Mouse (Mus musculus) lung, postnatal 14 days (tissue): ENCODE data around the gene Mrpl19.

ENCODE experiments used
- DNase-seq: peaks from one replicate; pipeline ENCODE4 v3.0.0; 2021

Mrpl19 gene

DNA sequence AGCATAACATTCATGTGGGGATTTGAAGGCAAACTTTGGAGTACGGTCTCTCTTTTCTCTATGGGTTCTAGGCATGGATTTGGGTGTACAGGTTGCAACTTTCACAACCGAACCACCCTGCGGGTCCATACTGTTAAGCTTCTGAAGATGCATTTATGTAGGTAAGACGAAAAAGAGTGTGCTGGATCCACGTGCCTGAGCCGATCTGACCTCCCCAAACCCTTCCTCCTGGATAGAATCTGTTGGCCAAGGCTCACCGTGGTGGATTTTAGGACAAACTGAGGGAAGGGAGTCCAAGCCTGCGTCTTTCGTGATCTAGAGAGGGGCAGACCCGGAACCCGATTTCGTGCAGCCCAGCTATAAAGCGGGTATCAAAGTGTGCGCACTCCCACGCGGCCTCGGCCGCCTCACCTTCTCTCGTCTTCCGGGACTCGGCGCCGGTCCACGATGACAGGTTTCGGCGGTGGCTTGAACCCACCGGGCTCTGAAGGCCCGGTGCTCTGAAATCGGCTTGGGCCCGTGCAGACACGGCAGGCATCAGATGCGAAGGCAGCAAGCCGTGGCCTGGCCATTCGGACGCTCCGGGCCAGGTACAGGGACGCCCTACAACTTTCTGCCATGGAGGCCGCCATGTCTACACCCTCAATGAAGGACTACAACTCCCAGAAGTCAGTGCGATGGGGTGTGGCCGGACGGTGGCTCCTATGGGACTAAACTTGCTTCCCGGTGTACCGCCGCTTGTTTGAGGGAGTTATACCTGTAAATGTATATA, at the start of gene Mrpl19:
Gene Mrpl19 (minus strand): TSS at position 663 of the 772 bp plus-strand sequence.
- DNase-seq: peak; percentile 92

DNA sequence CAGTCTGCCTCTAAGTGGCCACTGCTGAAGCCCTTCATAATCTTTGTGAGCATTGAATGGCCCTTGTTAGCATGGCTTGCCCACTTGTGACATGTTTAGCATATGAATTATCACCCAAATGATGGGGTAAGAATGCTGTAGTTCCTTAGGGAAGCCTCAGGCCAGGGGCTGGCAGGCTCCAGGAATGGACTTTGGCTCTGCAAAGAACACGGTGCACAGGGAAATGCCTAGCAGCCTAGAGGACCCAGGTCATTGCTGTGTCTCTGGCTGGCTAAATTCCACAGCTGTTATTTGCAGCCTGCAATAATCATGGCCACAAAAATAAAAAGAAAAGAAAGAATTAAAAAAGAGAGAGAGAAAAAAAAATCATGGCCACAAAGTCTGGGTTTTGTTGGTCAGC, 46.6 kb upstream of the Mrpl19 start:
- DNase-seq: no peak

DNA sequence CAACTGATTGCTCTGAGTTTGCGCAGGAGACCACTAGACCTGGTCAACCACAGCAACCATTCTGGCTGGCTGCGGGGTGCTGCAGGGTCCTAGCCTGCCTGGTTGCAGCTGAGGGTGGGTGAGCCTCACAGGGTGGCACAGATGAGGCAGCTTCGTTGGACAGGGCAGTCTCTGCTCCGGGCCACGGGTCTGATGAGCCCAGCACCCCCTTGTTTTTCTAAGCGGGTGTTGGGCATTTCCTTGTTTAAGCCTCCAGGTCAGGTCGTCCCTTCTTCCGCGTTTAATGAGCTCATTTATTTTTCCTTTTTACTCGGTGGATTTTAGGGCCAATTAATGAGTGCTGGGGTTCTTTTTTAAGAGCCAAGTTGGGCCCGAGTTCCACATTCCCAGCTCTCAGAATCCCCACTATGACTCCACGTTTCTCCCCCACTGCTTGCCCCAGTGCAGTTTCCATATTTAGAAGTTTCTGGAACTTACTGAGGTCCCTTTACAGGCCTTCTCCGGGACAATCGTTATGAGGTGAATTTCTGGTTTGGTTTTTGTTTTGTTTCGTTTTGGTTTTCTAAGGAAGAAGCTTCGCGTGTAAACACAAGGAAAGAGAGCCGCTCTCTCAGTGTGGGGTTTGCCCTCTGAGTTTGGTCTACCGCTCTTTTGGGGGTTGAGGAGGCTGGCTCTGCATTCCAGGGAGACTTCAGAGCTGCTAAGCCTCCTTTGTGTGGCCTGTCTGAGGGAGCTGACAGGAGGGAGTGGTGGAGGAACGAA, 24.5 kb upstream of the Mrpl19 start:
- DNase-seq: peak; percentile 16

DNA sequence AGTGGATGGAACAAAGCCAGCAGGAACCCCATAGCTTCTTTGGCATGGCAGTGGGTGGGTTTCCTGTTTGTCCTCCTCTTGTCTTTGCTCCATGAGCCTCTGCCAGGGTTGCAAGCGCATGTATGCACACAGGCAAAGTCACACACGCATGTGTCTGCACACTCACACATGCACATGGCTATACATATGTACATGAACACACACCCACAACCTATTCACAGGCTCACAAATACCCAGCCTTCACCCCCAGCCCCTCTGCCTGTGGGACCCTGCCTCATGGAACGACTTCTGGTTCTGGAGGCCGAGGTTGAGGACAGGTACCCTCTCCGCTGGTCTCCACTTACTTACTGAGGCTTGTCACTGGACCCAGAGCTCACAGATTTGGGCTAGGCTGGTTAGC, 22.6 kb upstream of the Mrpl19 start:
- no peak for DNase-seq

DNA sequence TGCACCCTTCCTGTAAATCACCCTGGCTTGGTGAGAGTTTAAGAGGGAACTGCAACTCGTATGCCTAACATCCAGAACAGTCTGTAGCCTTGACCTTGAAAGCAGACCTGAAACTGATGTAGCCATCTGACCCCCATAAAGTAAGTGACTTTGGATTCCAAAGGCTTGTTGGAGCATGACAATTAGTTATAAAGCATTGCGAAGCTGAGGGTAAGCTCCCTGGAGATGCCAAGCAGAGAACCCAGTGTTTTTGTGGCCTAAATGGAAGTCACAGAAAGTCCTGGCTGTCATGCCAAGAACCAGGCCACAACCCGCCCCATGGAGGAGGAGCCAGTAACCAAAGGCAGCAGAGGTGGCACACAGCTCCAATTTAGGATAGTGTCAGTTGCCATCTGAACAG, 21.8 kb upstream of the Mrpl19 start:
- DNase-seq: peak; percentile 8

DNA sequence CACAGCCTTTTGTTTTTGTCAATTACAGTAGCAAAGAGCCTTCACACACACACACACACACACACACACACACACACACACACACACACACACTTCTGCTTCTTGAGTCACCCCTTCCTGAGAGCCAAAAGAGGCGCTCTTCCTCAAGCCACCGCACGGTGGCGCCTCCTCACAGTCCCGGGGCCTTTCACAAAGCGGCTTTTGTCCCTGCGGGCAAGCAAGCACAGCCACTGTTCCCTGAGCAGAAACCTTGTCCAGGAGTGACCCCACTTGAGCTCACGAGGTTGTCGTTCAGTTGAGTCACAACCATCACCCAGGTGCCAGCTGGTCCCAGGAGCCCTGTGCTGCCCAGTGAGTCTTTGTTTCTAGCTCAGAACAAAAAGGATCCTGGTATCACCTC, 21.3 kb upstream of the Mrpl19 start:
- peak; percentile 88 for DNase-seq

DNA sequence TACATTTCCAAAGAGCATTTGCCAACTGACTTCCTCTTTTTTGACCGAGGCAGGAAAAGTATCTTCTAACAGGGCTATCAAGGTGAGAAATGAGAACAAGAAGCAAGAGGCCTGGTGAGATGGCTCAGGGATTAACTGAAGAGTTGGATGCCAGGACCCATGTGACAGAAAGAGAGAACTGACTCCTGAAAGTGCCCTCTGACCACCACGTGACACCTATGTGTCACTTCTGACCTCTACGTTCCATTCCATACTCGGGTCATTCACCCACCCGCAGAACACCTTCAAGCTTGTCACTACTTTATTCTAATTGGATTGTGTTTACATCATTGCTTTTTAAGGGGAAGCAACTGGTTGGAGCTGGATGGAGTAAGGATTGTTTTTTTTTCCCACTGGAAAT, 20.8 kb upstream of the Mrpl19 start:
- no peak for DNase-seq

DNA sequence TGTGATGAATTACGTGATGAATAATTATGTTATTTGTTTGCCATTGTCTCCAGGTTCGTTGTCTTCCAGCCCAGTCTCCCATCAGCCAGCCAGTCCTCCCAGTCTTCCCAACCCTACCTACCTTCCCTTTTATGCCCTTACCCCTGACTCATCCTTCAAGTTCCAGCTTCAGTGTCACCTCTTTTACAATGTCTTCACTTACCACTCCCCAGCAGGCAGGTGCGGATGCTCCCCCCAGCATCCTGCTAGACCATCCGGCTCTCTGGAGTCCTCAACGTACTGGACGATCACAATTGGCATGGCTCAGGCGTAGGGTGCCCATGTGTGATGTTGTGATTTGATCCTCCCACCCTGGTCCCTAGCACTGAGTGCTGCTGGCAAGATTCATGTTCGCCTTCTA, 20.4 kb upstream of the Mrpl19 start:
- no peak for DNase-seq

DNA sequence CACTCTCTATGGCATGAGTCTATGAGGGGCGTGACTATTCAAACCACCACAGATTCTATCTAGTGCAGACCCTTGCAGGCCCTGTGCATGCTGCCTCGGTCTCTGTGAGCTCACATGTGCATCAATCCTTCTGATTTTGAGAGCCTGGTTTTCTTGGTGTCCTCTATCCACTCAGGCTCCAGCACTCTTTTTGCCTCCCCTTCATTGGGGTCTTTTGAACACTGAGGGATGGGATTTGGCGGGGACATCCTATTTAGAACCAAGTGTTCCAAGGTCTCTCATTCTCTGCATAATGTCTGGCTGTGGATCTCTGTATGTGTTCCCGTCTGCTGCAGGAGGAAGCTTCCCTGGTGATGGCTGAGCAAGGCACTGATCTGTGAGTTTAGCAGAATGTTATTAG, 13.5 kb upstream of the Mrpl19 start:
- no peak for DNase-seq

DNA sequence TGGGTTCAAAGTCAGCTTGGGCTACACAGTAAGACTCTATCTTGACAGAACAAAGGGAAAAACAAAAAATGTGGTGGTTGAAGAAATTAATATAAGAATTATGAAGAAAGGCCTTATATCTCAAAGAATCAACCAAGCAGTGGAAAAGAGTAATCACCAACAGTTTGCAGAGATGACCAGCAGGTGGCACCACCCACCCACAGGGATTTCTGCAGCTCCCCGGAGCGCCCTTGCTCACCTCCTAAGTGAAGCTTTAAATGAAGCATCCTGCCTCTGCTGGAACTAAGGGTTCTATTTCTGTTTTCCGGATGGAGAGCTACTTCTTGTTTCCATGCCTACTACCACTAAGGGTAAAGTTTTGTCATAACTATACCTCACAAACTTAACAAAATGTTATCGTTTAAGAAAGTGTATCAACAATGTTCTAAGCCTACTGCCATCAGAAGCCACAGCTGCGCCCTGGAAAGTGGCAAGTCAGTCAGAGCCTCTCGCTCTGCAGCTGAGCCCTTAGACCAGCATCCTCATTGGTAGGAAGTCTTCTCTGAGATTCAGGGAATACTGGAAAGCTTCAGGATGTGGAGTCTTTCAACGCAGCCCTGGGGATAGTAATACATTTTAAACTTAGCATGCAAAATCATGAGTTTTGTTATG, 10.3 kb upstream of the Mrpl19 start:
- peak; percentile 84 for DNase-seq

DNA sequence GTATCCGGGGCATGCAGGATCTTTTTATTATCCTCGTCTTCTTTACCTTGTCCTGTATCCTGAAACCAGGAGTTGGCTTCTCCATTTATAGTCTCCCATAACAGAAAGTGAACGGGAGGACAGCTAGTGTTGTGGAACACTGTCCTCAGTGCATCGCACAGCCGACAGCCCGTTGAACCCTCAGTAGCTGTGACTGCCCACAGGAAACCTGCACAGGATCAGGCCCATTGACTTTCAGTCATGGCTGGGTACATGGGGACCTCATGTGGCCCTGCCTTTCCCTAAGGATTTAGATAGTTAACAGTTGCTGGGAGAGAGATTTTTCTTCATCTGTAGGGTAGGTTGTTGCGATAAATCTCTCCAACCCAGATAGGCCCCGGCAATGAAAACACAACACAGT, 6.8 kb upstream of the Mrpl19 start:
- no peak for DNase-seq

DNA sequence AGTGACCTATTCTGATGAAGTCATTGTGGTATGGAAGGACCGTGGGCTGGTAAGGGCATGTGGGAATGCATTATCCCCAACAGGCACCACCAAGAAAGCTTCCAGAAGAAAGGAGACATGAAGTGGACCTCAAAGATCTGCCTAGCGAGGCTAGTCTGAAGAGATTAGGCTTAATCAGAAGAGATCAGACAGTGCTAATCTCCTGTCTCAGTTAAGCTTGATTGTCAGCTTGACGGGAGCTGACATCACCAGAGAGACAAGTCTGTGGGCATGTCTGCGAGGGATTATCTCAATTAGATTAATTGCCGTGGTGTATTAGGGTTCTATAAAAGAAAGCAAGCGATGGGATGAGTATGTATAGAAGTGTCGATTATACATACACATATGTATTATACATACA, 5.4 kb upstream of the Mrpl19 start:
- DNase-seq: no peak

DNA sequence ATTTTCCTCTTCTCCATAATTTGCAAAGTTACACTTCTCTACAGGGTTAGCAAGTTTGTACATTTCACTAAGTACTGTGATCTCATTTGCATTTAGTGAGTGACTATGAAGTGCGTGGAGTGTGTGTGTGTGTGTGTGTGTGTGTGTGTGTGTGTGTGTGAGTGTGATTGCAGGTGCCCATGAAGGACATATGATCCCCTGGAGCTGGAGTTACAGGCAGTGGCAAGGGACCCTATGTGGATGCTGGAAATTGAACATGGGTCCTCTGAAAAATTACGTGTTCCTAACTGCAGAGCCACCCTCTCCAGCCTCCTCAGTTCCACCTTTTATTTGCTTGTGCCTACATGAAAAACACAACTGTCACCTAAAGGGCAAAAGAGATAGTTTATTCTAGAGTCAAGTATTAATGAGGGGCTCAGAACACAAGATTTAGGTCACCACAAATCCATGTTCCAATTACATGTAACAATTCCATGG, 348 bp upstream of the Mrpl19 start:
- no peak for DNase-seq

DNA sequence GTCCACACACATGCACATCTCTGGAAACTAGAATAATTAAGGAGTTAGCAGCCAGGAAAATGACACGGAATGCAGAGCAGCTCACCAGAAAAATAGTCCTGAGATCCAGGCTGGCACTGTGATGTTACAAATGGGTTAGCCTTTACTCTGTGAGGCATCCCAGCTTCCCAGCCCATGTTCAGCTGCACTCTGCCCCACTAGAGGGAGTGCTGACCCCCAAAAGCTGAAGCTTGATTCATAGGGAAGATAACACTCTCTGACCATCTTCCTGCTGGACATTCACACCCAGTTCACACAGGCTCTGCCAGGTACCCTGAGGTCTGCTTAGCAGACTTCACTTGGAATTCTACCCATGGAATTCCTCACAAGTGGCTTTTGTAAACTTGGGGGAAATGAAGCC, 5.5 kb downstream of the Mrpl19 start:
- no peak for DNase-seq

DNA sequence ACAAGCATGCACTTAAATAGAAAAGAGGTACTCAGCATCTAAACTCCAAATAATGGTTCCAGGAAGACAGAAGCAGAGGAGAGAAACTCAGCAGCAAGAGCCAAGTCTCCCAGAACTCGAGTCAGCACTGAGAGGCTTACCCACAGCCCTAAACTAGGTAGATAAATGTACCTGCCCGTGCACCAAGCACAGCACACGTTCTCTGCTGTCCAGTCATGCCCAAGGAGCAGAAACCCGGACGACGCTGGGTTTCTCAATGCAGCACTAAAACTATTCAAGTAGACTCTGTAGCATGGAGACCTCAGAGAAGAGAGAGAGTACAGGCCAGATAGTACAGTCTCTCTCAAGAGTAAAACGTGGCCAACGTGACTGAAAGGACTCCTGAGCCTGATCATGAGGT, 5.9 kb downstream of the Mrpl19 start:
- DNase-seq: no peak

DNA sequence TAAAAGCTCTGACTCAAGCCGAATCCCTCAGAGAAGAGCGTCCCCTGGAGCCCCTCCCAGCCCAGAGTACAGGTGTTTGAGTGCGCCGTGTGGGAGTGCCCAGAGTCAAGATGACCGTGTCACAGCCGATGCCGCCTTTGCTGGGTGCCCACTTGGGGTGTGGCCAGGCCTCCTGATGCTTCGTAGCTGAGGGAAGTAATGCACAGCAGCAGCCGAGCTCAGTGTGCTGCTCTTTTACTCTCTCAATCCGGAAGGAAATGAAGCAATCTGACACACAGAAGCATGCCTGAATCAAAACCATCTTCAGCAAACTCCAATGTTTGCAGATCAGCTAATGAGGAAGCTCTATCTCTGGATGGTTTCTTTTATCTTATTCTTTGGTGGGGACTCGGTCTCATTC, 7.8 kb downstream of the Mrpl19 start:
- DNase-seq: no peak

DNA sequence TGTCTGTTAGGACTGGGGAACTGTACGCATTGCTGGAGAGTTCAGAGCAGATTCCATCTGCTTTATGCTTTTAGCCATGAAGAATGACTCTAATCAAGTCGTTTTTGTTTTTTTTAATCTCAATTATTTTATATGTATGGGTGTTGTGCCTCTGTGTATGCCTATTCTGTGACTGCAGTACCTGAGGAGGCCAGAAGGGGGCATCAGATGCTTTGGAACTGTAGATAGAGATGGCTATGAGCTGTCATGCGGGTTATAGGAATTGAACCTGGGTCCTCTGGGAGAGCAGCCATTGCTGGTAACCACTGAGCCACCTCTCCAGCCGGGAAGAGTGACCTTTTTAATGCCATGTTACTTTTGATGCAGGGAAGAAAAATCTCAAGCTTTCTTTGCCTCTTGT, 9.4 kb downstream of the Mrpl19 start:
- DNase-seq: no peak

DNA sequence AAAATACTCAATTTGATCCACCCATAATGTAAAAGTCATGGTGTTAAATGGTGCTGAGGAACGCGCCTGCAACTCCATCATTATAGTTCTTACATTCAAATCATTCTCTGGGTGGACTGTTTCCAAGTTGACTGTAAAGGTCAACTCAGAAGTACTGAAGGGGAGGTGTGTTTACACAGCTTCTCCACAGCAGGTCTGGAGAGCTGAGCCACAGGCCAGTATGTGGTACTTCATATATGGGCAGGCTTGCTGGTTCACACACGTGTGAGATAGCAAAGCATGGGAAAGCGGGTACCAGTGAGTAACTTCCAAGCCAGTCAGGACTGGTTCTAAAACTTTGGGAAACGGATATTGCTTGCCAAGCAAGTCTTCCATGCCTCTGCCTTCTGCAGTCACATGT, 10.6 kb downstream of the Mrpl19 start:
- no peak for DNase-seq

DNA sequence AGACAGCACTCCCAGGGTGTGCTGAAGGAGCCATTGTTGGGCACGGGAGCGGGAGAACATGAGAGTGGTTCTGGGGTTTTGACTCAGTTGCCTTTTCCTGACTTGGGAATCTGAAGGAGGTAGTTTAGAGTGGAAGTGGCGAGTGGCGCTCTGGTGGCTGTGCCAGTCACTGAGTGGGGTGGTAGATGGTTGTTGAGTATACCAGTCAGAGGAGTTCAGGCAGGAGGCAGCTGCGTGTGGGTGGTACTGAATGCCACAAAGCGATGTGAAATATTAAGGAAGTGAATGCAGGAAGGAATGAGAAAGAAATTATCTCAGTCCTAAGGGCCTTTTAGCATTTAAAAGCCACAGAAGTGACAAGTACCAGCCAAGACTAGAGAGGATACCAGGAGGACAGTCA, 18.9 kb downstream of the Mrpl19 start:
- no peak for DNase-seq

DNA sequence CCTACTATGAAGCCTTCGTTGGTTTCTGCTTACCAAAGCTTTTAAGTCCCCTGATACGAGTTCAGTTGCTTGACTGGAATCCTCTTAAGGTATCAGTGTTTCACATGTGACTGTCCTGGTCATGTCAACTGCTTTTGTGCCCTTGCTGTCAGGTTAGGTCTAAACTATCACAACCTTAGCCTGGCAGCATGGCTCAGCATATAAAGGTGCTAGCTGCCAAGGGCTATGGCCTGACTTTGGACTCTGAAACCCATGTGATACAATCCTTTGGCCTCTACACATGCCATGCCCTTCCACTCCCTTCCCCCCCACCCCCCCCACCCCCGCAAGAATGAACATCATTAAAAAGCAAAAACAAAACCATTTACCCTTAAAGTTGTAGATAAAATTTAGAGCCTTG, 21.3 kb downstream of the Mrpl19 start:
- DNase-seq: no peak

DNA sequence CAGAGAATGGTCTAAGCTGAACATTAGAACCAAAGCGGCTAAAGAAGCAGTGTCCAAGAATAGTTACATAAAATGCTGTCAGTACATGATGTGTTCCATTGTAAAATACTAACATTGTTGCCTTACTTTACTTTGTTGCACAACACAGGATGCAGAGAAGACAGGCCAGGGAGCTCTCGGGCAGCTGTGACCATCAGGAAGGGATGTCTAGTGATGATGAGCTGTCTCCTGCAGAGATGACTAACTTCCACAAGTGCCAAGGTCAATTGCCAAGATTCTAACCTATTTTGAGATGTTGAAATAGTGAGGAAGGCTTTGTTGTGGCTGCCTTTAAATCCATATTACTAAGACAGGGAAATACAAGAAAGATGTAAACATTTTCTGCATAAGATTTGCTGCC, 22.5 kb downstream of the Mrpl19 start:
- DNase-seq: no peak

DNA sequence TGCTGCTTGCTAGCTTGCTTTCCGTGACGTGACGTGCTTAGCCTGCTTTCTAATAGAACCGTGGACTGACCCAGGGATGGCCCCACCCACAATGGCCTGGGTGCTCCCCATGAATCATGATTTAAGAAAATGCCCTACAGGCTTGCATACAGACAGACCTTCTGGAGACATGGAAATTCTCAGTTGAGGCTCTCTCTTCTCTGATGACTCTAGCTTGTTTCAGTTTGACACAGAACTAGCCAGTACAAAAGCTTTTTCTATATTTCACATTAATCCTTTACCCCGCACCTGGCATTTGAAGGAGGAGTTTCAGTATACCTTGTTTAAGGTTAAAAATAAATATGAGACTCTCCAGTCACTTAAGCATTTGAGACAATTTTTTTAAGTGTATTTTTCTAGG, 24.0 kb downstream of the Mrpl19 start:
- no peak for DNase-seq

DNA sequence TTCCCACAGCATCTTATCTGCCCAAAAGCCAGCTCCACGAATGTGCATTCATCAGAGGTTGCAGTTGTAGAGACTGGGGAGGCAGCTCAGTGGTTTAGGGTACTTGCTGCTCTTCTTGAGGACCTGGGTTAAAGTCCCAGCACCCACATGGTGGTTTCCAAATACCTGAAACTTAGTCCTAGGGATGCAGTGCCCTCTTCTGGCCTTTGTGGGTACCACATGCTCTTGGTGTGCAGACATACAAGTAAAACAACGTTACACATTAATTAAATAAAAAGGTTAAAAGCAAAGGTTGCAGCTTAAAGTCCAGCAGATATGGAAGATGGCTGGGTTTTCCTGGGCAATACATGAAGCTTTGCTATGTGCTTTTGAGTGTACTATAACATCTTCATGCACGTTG, 32.5 kb downstream of the Mrpl19 start:
- DNase-seq: no peak

DNA sequence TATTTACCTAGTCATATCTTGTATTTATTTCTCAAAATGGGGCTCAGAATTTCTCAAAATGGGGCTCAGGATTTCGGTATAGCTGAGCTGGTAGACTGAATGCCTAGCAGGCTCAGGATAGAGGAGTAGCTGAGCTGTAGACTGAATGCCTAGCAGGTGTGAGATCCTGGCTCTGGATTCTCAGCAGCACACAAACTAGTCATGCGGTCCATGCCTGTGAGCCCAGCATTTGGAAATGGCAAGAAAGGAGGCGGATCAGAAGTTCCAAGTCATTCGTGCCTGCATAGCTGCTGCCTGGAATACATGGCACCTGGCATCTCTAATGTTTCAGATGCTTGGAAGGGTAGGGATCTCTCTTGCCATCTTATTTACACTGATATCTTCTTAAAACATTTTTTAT, 36.4 kb downstream of the Mrpl19 start:
- no peak for DNase-seq
